Mouse (Mus musculus) embryonic facial prominence, embryonic 10.5 days (tissue): ENCODE measurements around the gene Gm20661. TPM values are rescaled to one million over a fixed set of nuclear protein-coding genes. Genes with fewer than 3 reads are reported as not detected.
A peak's percentile ranks its signal among the peaks of the same experiment; 100 is the strongest.

ENCODE experiments used
- DNase-seq: peaks from one replicate; pipeline ENCODE4 v3.0.0-alpha.2; 2017; ENCODE audit warnings: low spot score
- H3K27ac ChIP-seq: fragments of 300-500 bp; sonication (generic); replicated peaks from 2 replicates; pipeline ENCODE4 v1.5.1; 2016; ENCODE audit warnings: mild to moderate bottlenecking
- H3K27me3 ChIP-seq: fragments of 300-500 bp; sonication (generic); replicated peaks from 2 replicates; pipeline ENCODE4 v1.6.1; 2016; ENCODE audit warnings: low read depth, mild to moderate bottlenecking; ENCODE audit not compliant: poor library complexity, severe bottlenecking
- H3K36me3 ChIP-seq: fragments of 300-500 bp; sonication (generic); replicated peaks from 2 replicates; pipeline ENCODE4 v1.6.1; 2016; ENCODE audit warnings: mild to moderate bottlenecking, moderate library complexity
- H3K4me1 ChIP-seq: fragments of 300-500 bp; sonication (generic); 2 replicates; pipeline ENCODE4 v1.6.1; 2016
- H3K4me3 ChIP-seq: fragments of 300-500 bp; sonication (generic); 2 replicates; pipeline ENCODE4 v1.5.1; 2016; ENCODE audit warnings: mild to moderate bottlenecking, moderate library complexity
- H3K9me3 ChIP-seq: fragments of 300-500 bp; sonication (generic); 2 replicates; pipeline ENCODE4 v1.6.1; 2016; ENCODE audit warnings: mild to moderate bottlenecking
- WGBS: fragments of 180-500 bp; shearing (Covaris S2); methylation state at CpG from one replicate; pipeline ENCODE4 v1.1.7; 2016; 5-methylcytosine and 5-hydroxymethylcytosine counted together
- polyA plus RNA-seq: library from polyadenylated mRNA; unstranded; fragments of >200 nt; fragmentation: Nextera tagmentation; extraction: Ambion mirVana; gene quantifications from 2 replicates; pipeline ENCODE4 v1.2.1, GENCODE M21; 2016

Gm20661 gene
- polyA plus RNA-seq, result 2.9 and 4.4 TPM in 2 replicates

DNA sequence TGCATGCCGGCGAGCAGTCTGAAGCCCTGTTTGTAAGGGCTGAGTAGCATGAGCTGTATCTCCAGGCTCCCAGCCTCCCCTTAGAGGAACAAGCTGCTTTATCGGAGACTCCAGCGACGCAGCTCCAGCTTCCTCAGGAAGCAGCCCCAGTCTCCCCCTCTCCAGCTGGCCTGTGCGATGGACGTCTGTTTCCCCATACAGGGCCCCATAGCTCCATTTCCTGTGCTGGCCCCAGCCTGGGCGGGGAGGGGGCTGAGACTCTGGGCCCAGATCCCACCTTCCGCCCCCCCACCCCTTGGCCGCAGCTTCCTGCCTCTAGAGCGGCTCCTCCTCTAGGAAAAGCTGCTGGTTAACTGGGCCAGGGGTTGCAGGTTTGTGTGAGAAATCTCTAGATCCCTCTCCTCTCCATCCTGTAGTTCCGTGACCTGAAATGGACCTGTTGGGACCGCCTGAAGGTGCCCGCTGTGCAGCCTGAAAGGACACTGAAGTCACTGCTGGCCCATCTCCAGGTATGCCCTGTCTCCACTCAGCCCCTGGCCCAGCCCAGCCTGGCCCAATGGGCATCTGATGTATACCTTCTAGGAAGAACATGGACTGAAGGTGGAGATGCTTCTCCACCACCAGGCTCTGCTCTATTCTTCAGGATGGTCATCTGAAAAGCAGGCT is at the start of gene Gm20661:
TSS of gene Gm20661 (plus strand) at position 378 of the 666 bp plus-strand sequence.
- Histone ChIP-seq H3K4me1 (peaks cover 92% of the 10 kb centered on the region), H3K9me3 (no peaks in the 10 kb centered on the region), H3K4me3 (peak within 1 kb of the TSS; percentile 81)

DNA sequence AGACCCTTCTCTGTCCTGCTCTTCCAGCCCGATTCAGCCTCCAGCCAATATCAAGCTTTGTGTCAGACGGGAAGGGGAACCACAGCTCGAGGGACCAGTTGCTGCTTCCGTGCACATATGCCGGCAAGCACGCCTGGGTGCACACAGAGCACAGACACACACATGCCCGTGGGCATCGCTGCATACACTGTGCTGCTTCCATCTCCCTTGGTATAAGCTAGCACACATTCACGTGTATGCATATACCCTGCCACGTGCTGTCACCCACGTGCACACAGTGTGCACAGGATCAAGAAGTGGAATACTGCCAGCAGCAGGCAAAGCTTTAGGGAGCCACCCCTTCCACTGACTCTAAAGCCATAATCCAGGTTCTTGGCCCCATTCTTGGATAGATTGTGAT is 48.7 kb upstream of the Gm20661 start:
- Histone ChIP-seq H3K4me1 (peaks cover 38% of the 10 kb centered on the region), H3K27me3 (peaks cover 54% of the 10 kb centered on the region), H3K9me3 (no peaks in the 10 kb centered on the region), H3K36me3 (no peaks in the 10 kb centered on the region), H3K4me3 (no peak overlapping the region), H3K27ac (no peak overlapping the region)
- 93% methylated on average over 11 of the region's 11 CpGs for WGBS
- no peak for DNase-seq

More for the DNA sequence above, at the start of gene Gm20661:
- Histone ChIP-seq H3K27me3 (peaks cover 12% of the 10 kb centered on the region; the same call in 1 of the 2 replicates), H3K36me3 (peaks cover 7% of the 10 kb centered on the region; the same call in 1 of the 2 replicates), H3K27ac (peak within 1 kb of the TSS; percentile 95)
- DNase-seq, result peak; percentile 92
- WGBS, result 32% methylated on average over 14 of the region's 14 CpGs

- no peaks in the 10 kb centered on the region for H3K9me3 ChIP-seq
- H3K36me3 ChIP-seq, result no peaks in the 10 kb centered on the region
- H3K4me1 ChIP-seq, result peaks cover 42% of the 10 kb centered on the region
- peak within 1 kb of the TSS; percentile 72 for H3K4me3 ChIP-seq
- DNase-seq, result no peak
- 10% methylated on average over 3 of the region's 3 CpGs for WGBS
- H3K27me3 ChIP-seq, result peaks cover 62% of the 10 kb centered on the region
- H3K27ac ChIP-seq, result peak within 1 kb of the TSS; percentile 82
These were observed 47.5 kb upstream of the Gm20661 start, which contains the start of gene Camkv for GRCm38 (mm10) chr9:107935374-107935773. Gene Camkv, plus strand, starts transcription at chr9:107935674.

DNA sequence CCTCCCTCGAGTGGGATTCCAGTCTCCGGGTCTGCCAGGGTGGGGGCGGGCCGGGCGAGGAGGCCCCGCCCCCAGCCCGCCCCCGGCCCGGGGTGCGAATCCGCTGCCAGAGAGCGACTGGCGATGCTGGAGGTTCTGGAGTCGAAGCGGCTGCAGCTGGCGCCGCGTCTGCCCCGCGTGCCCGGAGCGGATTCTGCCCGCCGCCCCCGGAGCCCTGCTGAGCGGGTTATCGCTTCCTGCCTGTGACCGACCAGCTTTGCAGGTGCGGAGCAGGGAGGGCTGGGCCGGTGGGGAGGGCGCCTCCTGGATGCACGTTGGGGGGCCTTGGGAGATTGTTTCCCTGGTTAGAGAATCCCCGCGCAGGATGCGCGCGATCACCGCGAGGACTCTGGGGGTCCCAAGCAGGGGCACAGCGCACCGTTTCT is 47.1 kb upstream of the Gm20661 start:
- H3K27me3 ChIP-seq, result peaks cover 62% of the 10 kb centered on the region
- H3K9me3 ChIP-seq, result no peaks in the 10 kb centered on the region
- peak; percentile 72 for DNase-seq
- peaks cover 44% of the 10 kb centered on the region for H3K4me1 ChIP-seq
- WGBS, result under 1% methylated on average over 41 of the region's 41 CpGs
- no peaks in the 10 kb centered on the region for H3K36me3 ChIP-seq
- peak overlapping the region; percentile 82 for H3K27ac ChIP-seq
- peak overlapping the region; percentile 72 for H3K4me3 ChIP-seq

- Histone ChIP-seq H3K4me1 (peaks cover 44% of the 10 kb centered on the region), H3K4me3 (peak overlapping the region; percentile 72), H3K36me3 (no peaks in the 10 kb centered on the region), H3K27me3 (peaks cover 62% of the 10 kb centered on the region), H3K27ac (peak overlapping the region; percentile 82), H3K9me3 (no peaks in the 10 kb centered on the region)
- peak; percentile 52 for DNase-seq
- WGBS, result 1% methylated on average over 29 of the region's 29 CpGs
These were observed 46.5 kb upstream of the Gm20661 start for GRCm38 (mm10) chr9:107936215-107936822.

DNA sequence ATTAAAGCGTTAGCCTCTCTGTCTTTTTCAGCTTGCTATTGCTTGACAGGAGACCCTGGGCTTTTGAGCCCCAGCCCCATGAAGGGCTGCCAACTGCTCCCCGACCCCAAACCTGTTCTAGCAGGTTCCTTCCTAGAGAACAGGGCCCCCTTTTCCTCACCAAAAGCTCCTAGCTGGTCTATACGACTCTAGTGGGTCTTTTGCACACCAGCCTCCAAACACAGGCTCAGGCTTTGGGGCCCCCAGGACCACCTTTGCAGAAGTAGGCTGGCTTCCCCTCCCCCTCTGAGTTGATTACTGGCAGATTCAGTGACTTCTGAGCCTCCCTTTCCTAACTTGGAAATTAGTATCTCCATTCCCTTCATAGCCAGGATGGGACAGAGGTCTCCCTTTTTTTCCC is 46.0 kb upstream of the Gm20661 start:
- WGBS, result 12% methylated on average over 3 of the region's 3 CpGs
- no peak for DNase-seq
- H3K27ac ChIP-seq, result peak overlapping the region; percentile 82; the same call in 1 of the 2 replicates
- peaks cover 42% of the 10 kb centered on the region for H3K4me1 ChIP-seq
- H3K9me3 ChIP-seq, result no peaks in the 10 kb centered on the region
- peaks cover 62% of the 10 kb centered on the region for H3K27me3 ChIP-seq
- peak overlapping the region; percentile 72 for H3K4me3 ChIP-seq
- H3K36me3 ChIP-seq, result no peaks in the 10 kb centered on the region

DNA sequence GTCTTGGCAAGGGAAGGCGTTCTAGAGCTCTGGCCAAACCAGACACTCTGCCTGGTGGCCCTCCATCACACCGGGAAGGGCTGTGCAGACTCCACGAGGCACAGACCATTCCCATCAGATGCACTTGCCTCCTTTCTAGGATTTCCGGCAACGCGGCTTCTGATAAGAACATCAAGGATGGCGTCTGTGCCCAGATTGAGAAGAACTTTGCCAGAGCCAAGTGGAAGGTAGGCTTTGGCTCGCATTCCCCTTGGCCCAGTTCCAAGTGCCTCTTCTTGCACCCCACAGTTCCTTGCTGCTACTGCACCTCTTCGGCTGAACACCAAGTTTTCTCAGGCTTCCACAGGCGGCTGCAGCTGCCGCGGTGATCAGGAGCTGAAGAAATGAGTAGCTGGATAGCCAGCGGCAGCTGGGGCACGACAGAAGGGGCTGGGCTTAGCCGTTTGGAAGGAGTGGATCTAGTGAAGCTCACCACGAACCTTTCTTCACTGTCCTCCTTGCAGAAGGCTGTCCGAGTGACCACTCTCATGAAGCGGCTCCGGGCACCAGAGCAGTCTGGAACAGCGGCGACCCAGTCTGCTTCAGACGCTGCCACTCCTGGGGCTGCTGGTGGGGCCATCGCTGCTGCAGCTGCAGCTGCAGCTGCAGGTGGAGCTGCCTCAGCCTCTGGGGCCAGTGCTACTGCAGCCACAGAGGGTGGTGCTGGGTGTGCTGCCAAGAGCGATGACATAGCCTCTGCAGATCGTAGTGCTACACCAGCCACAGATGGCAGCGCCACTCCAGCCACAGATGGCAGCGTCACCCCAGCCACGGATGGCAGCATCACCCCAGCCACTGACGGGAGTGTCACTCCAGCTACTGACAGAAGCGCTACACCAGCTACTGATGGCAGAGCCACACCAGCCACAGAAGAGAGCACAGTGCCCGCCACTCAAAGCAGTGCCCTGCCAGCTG is 35.3 kb upstream of the Gm20661 start:
- Histone ChIP-seq H3K36me3 (peaks cover 5% of the 10 kb centered on the region; the same call in 1 of the 2 replicates), H3K4me3 (no peak overlapping the region), H3K9me3 (no peaks in the 10 kb centered on the region), H3K27me3 (no peaks in the 10 kb centered on the region), H3K4me1 (peaks cover 27% of the 10 kb centered on the region), H3K27ac (no peak overlapping the region)
- 92% methylated on average over 31 of the region's 31 CpGs for WGBS
- no peak for DNase-seq

- H3K9me3 ChIP-seq, result no peaks in the 10 kb centered on the region
- peaks cover 10% of the 10 kb centered on the region for H3K36me3 ChIP-seq
- peak overlapping the region; percentile 90; the same call in 1 of the 2 replicates for H3K27ac ChIP-seq
- H3K4me1 ChIP-seq, result peaks cover 32% of the 10 kb centered on the region
- 82% methylated on average over 13 of the region's 13 CpGs for whole genome bisulfite sequencing
- H3K4me3 ChIP-seq, result no peak overlapping the region
- no peak for DNase-seq
- H3K27me3 ChIP-seq, result no peaks in the 10 kb centered on the region
These were observed 33.5 kb upstream of the Gm20661 start for GRCm38 (mm10) chr9:107949184-107949921.

- H3K4me1 ChIP-seq, result peaks cover 32% of the 10 kb centered on the region
- peak within 1 kb of the TSS; percentile 90 for H3K27ac ChIP-seq
- H3K4me3 ChIP-seq, result peak within 1 kb of the TSS; percentile 90
- no peaks in the 10 kb centered on the region for H3K9me3 ChIP-seq
- DNase-seq, result no peak
- peaks cover 10% of the 10 kb centered on the region for H3K36me3 ChIP-seq
- H3K27me3 ChIP-seq, result no peaks in the 10 kb centered on the region
- WGBS, result 88% methylated on average over 10 of the region's 10 CpGs
These were observed 33.0 kb upstream of the Gm20661 start, which contains the start of gene Traip for GRCm38 (mm10) chr9:107949922-107950235. Gene Traip, plus strand, starts transcription at chr9:107950136.

DNA sequence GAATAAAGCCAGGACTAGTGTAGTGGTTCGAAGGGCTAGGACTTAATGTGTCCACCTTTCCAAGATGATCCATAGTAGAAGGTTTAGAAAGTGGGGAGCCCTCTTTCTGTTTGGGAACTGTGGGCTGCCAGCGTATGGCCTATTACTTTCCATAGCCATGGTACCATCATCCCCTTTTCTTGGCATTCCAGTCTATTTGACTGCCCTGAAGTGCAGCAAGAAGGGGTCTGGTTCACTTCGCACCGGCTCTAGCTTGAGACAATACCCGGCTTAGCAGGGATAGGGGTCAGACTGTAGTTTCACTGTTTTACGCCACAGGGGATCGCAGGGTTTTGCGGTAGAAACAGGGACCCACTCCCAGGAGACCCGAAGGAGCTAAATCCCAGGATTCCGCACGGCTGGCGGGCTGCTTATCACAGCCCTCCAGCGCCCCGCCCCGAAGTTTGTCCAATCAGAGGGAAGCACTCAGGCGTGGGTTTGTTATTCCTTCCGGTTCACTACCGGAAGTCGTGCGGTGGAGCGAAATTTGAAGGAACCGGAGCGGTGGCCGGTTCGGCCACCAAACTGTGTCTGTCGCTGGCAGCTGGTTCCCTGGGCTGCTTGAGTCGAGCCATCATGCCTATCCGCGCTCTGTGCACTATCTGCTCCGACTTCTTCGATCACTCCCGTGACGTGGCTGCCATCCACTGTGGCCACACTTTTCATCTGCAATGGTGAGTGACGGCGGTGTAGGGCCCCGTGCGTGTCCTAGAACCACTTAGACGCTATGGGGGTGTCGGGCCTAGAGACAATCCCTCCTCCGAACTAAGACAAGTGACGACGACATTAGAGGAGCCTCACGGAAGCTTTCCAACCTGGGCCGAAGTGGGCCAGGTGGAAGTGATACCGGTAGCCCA is 32.1 kb upstream of the Gm20661 start:
- Histone ChIP-seq H3K4me1 (peaks cover 32% of the 10 kb centered on the region), H3K27me3 (no peaks in the 10 kb centered on the region), H3K36me3 (peaks cover 18% of the 10 kb centered on the region), H3K9me3 (no peaks in the 10 kb centered on the region), H3K27ac (peak overlapping the region; percentile 90), H3K4me3 (peak overlapping the region; percentile 90)
- peak; percentile 94 for DNase-seq
- WGBS, result 14% methylated on average over 45 of the region's 45 CpGs
